Mouse (Mus musculus): Measurements from ENCODE around the gene Ckap4. TPM values are rescaled to one million over a fixed set of nuclear protein-coding genes. Genes with fewer than 3 reads are reported as not detected.

The Ckap4 gene
- total RNA-seq (2021) = 10 to 100 TPM; 52.3 to 53.4 TPM

DNA sequence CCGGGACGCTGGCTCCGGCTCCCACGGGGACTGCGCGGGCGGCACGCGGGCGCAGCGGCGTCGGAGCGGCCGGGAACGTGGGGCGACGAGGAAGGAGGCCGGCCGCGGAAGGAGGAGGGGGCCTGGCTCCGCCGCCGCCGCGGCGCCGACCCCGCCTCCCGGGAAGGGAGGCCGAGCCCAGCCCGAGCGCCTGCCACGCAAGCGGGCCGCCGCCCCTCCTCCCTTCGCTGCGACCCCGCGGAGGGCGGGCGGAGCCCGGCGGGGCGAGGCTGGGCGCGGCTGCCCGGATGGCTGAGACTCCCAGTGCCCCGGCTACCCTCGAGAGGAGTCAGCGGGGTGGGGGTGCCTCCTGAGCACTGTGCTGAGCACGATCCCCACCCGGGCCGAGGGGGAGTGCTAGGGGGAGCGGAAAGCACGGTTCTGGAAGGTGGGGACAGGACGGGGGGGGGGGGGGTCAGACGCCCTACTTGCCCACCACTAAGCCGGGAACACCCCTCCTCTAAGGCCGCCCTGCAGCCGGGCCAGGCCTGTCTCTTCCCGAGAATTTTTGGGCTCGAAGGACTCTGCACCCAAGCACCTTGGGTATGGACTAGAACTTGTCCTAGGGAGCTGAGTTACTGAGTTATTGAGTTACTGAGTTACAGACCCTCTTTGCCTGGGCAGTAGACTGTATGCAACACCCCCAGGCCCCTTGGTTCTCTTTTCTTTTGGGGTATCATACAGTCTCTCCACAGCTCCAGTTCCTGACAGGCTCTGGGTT, at the start of gene Ckap4:
Ckap4 (minus strand) TSS at position 151 of the 760 bp plus-strand sequence.
- DNase-seq = peak; percentile 75
- intact Hi-C loops (cut with DNase I) = loop anchor here (10.0 kb wide), 1 partner anchor 81 kb away; no protein-coding TSS in a partner anchor

DNA sequence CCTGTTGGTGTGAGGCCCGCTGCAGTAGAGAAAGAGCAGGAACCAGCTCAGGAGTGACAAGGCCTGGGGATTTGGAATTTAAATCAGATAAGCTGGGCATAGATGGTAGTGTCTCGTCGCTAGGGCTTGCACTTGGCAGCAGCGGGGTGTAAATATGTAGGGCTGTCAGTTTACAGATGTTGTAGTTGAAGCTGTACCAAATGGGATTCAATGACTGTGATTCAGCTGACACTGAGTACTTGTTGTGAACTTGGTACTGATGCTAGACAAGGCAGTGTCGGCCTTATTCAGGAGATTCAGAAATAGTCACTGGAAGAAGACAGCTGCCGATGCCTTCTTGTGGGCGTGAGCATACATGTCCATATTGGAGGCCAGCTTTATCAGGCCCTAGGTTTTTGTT, 48.4 kb upstream of the Ckap4 start:
- DNase-seq = no peak
- intact Hi-C loops (cut with DNase I) = no loop called here

DNA sequence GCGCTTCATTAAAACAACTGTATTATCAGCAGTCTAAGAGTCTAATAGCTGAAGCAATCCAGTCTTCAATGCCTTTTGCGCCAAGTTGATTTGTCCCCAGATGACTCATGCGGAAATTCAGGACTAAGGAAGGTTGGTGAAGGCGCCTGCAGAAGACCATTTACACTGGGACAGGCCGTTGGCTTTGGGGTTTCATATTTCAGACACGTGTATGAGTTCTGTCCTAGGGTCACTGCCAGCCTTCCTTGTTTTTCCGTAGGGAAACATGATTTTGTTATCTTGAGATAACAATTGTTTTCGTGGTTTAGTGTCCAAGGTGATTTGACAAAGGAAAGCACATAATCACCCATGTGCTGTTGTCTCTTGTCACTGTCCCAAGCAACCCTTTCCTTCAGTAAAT, 47.3 kb upstream of the Ckap4 start:
- no peak for DNase-seq
- intact Hi-C loops (cut with DNase I) = no loop called here

DNA sequence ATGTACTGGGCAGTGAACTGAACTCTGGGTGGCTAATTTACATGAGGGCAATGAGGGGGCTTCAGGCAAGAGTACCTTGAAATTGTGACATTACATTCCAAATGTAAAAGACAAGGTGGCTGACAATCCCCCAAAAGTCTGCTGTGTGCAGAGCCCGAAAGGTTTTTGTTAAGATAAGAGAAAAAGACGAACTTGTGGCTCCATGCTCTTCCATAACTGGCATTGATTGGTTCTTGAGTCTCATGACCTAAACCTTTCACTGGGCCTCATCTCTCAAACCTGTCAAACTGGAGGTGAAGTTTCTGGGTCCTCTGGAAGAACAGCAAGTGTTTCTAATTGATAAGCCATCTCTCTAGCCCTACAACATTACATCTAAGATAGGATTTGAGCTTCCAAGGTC, 45.7 kb upstream of the Ckap4 start:
- DNase-seq = no peak
- intact Hi-C loops (cut with DNase I) = no loop called here

DNA sequence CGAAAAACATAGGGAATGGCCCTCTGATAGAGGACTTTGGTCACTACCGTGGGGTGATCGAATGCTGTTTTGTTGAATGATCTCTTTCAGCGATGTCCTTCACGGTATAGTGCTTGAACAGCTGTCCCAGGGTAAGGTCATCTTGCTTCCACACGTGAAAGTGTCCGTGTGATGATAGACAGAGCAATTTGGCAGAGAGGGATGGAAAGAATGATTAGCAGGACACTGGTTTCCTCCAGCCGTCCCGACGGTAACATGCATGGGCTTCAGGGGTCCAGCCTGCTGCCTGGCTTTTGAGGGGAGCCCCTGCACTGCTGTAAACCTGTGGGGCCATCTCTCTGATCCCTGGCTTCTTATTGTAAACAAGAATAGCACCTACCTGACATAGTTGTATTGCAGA, 44.9 kb upstream of the Ckap4 start:
- intact Hi-C loops (cut with DNase I) = no loop called here
- DNase-seq = no peak

DNA sequence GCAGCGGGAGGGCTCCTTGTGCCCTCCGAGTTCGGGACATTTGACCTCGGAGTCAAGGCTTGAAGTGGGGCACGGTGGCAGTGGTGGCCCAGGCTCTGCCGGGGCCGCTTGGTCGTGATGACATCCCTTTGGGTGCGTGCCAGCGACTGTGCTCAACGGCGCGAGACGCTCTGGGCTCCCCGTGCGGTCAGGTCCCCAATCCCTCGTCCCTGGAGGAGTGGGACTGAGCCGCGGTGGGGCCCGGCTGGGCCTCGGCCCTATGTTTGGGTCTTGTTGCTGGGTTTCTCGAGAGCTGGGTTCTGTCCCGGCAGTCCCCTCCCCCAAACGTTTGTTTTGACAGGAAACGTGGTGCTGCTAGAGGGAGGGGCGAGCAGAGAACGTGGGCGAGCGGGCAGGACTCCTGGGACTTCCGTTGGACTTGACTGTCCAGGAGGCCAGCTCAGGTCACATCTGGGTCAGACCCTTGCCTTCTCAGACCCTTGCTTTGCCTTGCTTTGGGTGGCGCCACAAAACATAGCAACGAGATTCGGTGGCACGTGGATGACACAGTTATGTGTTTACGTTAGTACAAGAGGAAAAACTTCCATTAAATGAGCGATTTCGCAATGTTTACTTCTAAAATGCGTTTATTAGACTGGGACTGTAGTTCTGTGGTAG, 43.3 kb upstream of the Ckap4 start:
- DNase-seq = peak; percentile 72

DNA sequence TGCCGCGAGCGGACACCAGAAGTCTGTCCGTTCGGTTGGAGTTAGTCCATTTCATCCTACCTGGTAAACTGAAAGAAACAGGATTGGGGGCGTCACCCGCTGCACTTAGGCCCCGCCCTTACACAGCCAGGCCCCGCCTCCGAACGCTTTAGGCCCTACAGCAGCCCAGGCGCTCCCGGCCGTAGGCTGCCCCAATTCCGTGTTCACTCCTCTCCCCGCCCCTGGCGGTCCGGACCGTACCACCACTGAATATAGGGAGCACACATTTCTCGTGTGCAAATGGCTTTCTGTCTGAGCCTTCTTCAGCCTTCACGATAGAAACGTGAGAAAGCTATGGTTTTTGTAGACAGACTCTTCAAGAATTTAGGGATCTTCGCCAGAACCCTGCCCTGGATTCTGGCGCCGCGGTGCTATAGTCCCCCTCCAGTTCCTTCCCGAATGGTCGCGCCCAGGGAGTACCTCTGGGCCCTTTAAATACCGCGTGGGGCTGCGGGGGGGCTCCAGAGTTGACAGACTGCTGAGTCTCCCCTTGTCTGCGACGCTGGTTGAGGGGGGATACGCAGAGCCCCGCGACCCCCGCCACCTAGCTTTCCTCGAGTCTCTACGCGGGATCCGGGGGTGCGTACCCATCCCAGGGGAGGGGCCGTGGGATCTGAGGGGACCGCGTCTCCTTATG, 42.7 kb upstream of the Ckap4 start, which contains the start of gene Tcp11l2:
Tcp11l2 (plus strand) TSS at position 232 of the 676 bp plus-strand sequence.
- intact Hi-C loops (cut with DNase I) = no loop called here
- DNase-seq = peak; percentile 92

More for the DNA sequence above, 43.3 kb upstream of the Ckap4 start:
- intact Hi-C loops (cut with DNase I) = no loop called here

DNA sequence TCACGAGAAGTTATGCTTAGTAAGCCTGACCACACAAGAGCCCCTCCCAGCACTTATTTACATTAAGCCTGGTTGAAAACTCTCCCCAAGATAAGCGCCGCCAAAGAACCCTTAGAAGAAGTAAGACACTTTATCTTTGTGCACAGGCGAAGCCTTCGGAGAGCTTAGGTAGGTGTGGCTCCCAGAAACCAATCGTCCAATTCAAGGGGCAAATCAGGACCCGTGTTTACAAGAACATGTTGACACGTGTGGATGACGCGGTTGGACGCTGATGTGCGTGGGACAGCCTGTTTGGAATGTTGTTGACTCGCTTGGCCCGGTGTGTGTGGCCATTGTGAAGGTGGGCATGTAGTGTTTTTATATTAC, 42.1 kb upstream of the Ckap4 start:
- intact Hi-C loops (cut with DNase I) = no loop called here

DNA sequence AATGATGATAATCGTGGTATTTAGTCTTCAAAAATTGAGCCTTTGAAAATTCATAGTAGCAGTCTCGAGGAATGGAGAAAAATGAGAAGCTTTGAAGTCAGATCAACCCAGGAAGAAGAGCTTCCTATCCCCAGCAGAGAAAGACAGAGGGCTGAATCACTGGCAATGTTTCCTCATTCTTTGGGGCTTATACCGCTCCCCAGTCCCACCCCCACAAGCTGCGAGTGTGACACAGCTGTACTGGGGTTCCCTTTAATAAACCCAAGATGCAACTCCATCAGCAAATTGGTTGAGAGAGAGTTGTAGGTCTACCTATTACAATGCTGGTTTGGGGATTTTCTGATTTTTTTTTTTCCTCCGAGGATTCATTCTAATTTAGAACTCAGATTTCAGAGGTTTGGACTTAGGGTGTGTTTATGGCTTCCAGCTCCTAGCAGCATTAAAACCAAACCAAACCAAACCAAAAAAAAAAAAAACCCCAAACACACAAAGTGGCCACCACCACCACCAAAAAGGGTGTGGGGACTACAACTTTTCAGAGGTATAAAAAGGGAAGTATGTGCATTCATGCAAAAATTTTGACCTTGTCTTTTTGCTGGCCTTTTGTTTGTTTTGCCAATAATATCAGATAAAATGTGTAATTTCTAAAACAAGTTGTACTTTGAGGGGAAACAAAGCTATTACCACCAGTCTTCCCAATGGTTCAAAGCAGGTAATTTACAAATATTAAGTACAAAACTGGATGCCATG, 40.0 kb upstream of the Ckap4 start:
- intact Hi-C loops (cut with DNase I) = no loop called here
- no peak for DNase-seq

More for the DNA sequence above, 42.1 kb upstream of the Ckap4 start:
- DNase-seq = no peak

DNA sequence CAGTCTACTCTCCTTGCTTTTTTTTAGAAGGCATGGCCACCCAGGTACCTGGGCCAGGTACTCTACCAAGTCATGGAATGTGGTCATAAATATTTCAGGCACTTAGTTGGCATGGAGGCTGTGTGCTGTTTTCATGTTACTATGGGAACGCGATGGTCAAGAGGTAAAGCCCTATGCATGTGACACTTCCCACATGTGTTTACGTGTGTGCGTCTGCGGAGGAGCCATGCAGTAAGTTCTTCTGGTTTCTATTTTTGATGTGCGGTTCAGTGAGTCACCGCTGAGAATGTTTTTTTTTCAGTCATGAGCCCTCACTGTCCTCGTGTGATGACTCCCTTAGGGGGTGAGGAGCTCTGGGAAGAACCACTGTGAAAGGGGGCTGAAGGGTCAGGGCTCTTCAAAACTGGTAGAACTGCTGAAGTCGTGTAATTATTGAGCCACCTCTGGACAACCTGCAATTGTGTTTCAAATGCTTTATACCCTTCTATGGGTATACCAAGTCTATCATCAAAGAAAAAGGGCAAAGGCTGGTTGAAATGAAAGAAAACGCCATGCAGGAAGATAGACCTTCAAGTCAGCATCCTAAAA, 37.3 kb upstream of the Ckap4 start:
- no peak for DNase-seq

DNA sequence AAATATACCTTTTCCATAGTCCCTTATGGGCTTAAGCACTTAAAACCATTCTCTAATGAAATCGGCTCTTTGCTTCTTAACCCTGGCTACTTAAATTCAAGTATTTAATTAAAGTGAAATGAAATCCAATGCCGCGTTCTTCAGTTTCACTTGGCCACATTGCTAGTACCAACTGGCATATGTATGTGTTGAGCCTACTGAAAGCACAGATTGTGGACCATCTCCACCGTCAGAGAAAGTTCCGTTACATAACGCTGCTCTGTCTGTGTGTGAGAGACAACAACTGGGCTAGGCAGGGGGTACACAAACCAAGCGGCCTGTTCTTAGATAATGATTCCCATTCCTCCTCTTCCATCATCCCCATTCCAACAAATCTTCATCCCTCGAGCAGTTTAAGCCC, 30.6 kb upstream of the Ckap4 start:
- DNase-seq = no peak
- intact Hi-C loops (cut with DNase I) = no loop called here

More for the DNA sequence above, 37.3 kb upstream of the Ckap4 start:
- intact Hi-C loops (cut with DNase I) = no loop called here

DNA sequence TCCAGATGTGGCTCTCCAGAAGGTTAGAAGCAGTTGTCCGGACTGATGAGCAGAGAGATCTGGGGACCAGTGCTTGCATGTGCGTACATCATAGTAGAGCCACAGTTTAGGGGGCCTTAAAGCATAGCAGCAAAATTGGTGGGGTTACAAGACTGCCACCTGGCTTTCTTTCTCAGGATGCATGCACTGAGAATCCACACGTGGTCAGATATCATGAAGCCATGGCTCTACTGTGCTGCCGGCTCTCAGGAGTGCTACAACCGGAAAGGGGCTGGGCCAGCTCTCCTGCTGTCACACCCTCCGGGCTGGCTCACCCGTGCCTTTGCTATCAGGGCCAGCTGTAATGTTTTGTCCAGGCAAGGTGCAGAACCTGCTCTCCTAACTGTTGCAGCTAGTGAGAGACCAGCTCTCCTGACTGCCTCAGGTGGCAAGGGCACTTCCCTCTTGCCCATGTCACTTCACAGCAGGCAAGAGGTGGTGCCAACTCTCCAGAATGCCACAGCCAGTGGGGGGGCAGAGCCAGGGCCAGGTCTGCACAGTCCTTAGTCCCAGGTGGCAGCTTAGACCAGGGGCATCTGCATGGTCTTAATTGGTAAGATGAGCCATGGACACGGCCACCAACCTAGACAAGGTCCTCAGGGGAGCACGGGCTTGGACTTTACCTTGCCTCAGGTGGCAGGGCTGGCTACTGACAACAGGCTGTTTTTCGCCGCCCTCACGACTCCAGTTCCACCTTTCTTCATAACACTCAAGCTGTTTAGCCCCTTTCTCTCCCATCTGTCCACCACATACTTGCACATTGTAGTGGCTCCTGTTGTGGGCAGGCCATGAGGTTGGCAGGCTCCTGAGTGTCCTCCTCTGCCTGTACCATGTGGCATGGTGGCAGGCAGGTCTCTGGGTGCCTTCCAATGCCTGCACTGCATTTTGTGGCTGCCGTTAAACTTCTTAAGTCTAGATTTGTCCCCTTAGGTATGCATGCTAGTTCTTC, 29.0 kb upstream of the Ckap4 start:
- intact Hi-C loops (cut with DNase I) = no loop called here
- DNase-seq = peak; percentile 28

DNA sequence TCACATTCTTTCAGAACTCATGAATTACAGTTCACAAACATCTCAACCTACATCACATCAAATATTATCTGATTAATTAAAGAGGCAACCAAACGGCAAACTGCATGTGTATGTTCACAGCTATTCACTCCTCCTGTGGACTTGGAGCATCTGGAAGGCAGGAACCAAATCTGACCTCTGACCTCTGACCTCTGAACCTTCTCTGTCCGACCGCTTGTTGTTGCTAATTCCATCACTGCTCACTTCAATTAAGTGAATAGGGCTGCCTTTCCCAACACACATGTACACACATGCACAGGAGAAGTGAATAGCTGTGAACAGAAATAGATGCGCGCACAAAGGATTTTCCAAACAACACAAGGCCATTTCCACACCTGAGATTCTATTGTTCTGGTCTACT, 28.3 kb upstream of the Ckap4 start:
- intact Hi-C loops (cut with DNase I) = no loop called here
- no peak for DNase-seq

DNA sequence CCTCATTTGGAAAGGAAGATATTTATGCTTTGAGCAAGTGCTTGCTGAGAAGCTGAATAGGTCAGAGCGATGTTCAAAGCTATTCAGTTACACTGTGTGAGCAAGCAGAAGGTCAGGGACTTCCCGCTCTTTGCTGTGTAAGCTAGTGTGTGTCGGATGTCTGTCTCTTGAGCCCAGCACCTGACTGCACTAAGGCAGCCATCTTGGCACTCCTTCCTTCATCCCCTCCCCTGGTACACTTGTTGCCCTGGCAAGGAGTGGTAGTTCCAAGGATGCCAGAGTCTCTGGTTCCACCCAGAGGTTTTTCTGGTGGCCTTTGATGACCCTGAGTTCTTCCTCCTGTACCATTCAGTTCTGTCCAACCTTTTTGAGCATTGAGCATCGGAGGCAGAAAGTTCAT, 26.1 kb upstream of the Ckap4 start:
- intact Hi-C loops (cut with DNase I) = no loop called here
- DNase-seq = no peak

DNA sequence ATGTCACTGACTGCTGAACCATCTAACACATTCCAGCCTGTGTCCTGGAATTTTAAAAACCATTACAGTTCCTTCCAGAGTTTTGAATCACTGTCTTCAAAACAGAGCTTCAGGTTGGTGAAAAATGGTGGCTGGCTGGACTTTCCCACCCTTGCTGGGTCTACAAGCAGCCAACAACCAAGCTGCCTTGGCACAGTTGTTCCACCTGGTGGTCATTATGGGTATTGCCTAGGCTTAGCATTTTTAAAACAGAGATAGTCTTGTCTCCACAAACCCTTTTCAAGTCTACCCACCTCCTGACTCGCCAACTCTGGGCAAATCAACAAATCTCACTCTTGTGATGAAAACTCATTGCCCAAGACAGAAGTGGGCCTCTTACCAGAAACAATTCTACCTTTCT, 24.6 kb upstream of the Ckap4 start:
- no peak for DNase-seq
- intact Hi-C loops (cut with DNase I) = no loop called here

DNA sequence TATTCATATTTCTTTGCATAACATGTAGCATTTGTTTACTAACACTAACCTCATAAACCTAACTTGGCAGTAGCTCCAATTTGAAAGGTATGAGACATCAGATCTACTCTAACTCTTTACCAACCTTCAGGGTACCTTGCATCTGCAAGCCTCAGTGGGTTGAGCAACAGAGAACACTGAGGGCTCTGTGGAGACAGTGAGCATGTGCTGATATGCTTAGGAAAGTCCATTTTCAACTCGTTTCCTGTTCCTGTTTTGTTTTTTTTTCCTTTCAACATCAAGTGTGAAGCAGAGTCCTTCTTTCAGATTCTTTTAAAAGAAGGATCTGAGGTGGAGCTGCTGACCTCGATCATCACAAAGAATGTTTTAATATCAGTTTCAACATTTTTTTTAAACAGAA, 22.3 kb upstream of the Ckap4 start:
- intact Hi-C loops (cut with DNase I) = no loop called here
- no peak for DNase-seq

DNA sequence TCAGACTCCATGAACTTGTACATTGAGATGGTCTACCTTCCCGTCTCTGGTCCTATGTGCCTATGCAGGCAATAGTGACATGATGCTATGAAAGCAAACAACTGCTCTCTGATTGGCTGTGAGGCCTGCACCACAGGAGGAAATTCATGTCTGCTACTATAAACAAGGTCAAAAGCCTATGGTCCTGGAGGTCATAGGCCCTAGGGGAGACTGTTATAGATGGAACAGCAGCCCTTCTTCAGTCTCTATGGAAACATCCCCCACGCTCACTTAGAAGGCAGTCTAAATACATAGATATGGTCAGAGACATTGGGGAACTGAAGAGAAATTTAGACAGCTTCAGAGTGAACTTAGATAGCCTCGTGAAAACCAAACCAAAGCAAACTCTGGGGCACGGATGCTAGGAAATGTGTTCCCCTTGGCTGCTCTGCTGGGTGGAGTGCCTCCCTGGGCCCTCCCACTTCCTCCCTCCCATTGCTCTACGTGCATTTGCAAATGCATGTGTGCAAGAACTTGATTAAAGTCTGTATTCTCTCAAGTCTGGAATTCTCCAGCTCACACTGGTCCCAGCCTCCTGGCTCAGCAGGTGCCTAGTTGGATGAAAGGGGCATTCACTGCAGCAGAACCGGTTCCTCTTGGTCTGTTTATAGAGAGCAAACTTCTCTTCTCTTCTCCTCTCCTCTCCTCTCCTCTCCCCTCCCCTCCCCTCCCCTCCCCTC, 20.6 kb upstream of the Ckap4 start:
- DNase-seq = no peak
- intact Hi-C loops (cut with DNase I) = no loop called here

DNA sequence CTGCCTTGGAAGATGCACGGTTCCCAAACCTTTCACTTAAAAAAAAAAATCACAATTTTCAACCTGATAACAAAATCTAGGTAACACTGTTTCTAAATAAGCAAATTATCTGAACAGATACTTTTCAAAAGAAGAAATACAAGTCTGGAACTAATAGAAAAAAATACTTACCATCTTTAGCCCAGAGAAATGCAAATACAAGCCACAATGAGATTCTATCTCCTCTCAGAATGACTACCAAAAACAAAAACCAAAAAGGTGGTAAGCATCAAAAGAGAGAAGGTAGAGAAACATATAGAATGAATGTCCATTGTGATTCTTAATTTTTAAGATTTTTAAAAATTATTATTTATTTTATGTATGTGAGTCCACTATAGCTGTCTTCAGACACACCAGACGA, 18.6 kb upstream of the Ckap4 start:
- intact Hi-C loops (cut with DNase I) = no loop called here
- no peak for DNase-seq

DNA sequence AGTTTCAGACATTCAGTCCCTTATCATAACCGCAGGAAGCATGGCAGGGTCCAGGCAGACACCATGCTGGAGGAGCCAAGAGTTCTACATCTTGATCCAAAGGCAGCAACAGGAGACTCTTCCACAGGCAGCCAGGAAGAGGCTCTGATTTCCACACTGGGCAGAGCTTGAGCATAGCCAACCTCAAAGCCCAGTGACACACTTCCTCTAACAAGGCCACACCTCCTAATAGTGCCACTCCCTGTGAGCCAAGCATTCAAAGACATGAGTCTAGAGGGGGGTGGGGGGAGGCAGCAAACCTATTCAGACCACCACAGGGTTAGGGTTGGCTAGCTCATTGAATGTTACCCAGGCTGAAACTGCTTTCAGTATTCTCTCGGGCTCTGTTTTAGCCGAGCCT, 18.0 kb upstream of the Ckap4 start:
- no peak for DNase-seq
- intact Hi-C loops (cut with DNase I) = no loop called here

Data from left cerebral cortex, postnatal 4 days (tissue).